Mouse (Mus musculus) MEL (cell line): ENCODE measurements around the gene Acvr1c. TPM values are rescaled to one million over a fixed set of nuclear protein-coding genes. Genes with fewer than 3 reads are reported as not detected.

Experiments used
- DNase-seq: peaks from one replicate; pipeline ENCODE4 v3.0.0; 2011; ENCODE audit warnings: low read depth, low spot score
- H3K27ac ChIP-seq: 2 replicates; pipeline ENCODE4 v1.5.1; 2012; ENCODE audit warnings: low read depth, mild to moderate bottlenecking, control low read depth, low read length, moderate library complexity; ENCODE audit not compliant: control insufficient read depth
- H3K27me3 ChIP-seq, 2 experiments: fragments of 150-350 bp in 1 of 2; sonication (generic) in 1 of 2; 2 replicates each; pipeline ENCODE4 v1.6.1; 2012; ENCODE audit warnings: low read length in 2 of 2, mild to moderate bottlenecking in 2 of 2, improper control_type of control experiment in 1 of 2, moderate library complexity in 1 of 2; ENCODE audit not compliant: insufficient read depth in 2 of 2, control insufficient read depth in 1 of 2
- H3K36me3 ChIP-seq, 2 experiments: 2 replicates each; pipeline ENCODE4 v1.6.1; 2012 to 2014; ENCODE audit warnings: low read length in 2 of 2, improper control_type of control experiment in 1 of 2, inconsistent platforms in 1 of 2, mild to moderate bottlenecking in 1 of 2; ENCODE audit not compliant: insufficient read depth in 2 of 2, control insufficient read depth in 1 of 2
- H3K4me1 ChIP-seq, 2 experiments: fragments of 150-350 bp in 1 of 2; sonication (generic) in 1 of 2; 2 replicates each; pipeline ENCODE4 v1.6.1; 2012; ENCODE audit warnings: low read length in 2 of 2, improper control_type of control experiment in 1 of 2, mild to moderate bottlenecking in 1 of 2; ENCODE audit not compliant: insufficient read depth in 2 of 2, control insufficient read depth in 1 of 2
- H3K4me3 ChIP-seq, 2 experiments: fragments of 150-350 bp in 1 of 2; sonication (generic) in 1 of 2; 2 replicates each; pipeline ENCODE4 v1.5.1; 2012; ENCODE audit warnings: low read depth in 2 of 2, low read length in 2 of 2, mild to moderate bottlenecking in 2 of 2, moderate library complexity in 2 of 2, control low read depth in 1 of 2, improper control_type of control experiment in 1 of 2; ENCODE audit not compliant: control insufficient read depth in 1 of 2, insufficient read depth in 1 of 2
- H3K79me2 ChIP-seq: 2 replicates; pipeline ENCODE4 v1.6.1; 2012; ENCODE audit warnings: mild to moderate bottlenecking, low read length, moderate library complexity; ENCODE audit not compliant: control insufficient read depth, poor library complexity, insufficient read depth
- H3K9ac ChIP-seq: 2 replicates; pipeline ENCODE4 v1.6.1; 2012; ENCODE audit warnings: low read depth, mild to moderate bottlenecking, control low read depth, low read length, moderate library complexity; ENCODE audit not compliant: control insufficient read depth, poor library complexity, severe bottlenecking
- H3K9me3 ChIP-seq: fragments of 150-350 bp; sonication (generic); replicated peaks from 2 replicates; pipeline ENCODE4 v1.6.1; 2012; ENCODE audit warnings: mild to moderate bottlenecking, low read length, improper control_type of control experiment, moderate library complexity; ENCODE audit not compliant: insufficient read depth
- CHD2 ChIP-seq: IDR thresholded peaks from 2 replicates; pipeline ENCODE4 v1.6.1; 2011; ENCODE audit warnings: low read length, improper control_type of control experiment
- ELF1 ChIP-seq: IDR thresholded peaks from 2 replicates; pipeline ENCODE4 v1.6.1; 2014; ENCODE audit warnings: low read depth, mild to moderate bottlenecking, inconsistent platforms, low read length, improper control_type of control experiment, moderate library complexity
- EP300 ChIP-seq, 2 experiments: IDR thresholded peaks; 2 replicates each; pipeline ENCODE4 v1.6.1; 2011; ENCODE audit warnings: improper control_type of control experiment in 2 of 2, low read length in 2 of 2, low read depth in 1 of 2, mild to moderate bottlenecking in 1 of 2
- GABPA ChIP-seq: IDR thresholded peaks from 2 replicates; pipeline ENCODE4 v1.6.1; 2012; ENCODE audit warnings: low read depth, mild to moderate bottlenecking, inconsistent platforms, low read length, improper control_type of control experiment, moderate library complexity
- GATA1 ChIP-seq: IDR thresholded peaks from 2 replicates; pipeline ENCODE4 v1.6.1; 2011; ENCODE audit warnings: low read depth, low read length, improper control_type of control experiment
- MYB ChIP-seq: IDR thresholded peaks from 2 replicates; pipeline ENCODE4 v1.6.1; 2011; ENCODE audit warnings: mild to moderate bottlenecking, low read depth, low read length, improper control_type of control experiment
- MYC ChIP-seq: IDR thresholded peaks from 2 replicates; pipeline ENCODE4 v1.6.1; 2011; ENCODE audit warnings: low read depth, mild to moderate bottlenecking, low read length, improper control_type of control experiment, moderate library complexity
- NELFE ChIP-seq: IDR thresholded peaks from 2 replicates; pipeline ENCODE4 v1.6.1; 2011; ENCODE audit warnings: low read depth, low read length, improper control_type of control experiment
- NRF1 ChIP-seq: IDR thresholded peaks from 2 replicates; pipeline ENCODE4 v1.6.1; 2014; ENCODE audit warnings: low read depth, mild to moderate bottlenecking, inconsistent platforms, low read length, improper control_type of control experiment, moderate library complexity; ENCODE audit not compliant: poor library complexity, insufficient read depth, severe bottlenecking
- POLR2A ChIP-seq, 2 experiments: IDR thresholded peaks; 2 replicates each; pipeline ENCODE4 v1.6.1; 2011 to 2012; ENCODE audit warnings: low read length in 2 of 2, mild to moderate bottlenecking in 2 of 2, control low read depth in 1 of 2, improper control_type of control experiment in 1 of 2, low read depth in 1 of 2, moderate library complexity in 1 of 2; ENCODE audit not compliant: control insufficient read depth in 1 of 2, insufficient read depth in 1 of 2, poor library complexity in 1 of 2
- RAD21 ChIP-seq: IDR thresholded peaks from 2 replicates; pipeline ENCODE4 v1.6.1; 2011; ENCODE audit warnings: mild to moderate bottlenecking, low read depth, low read length, improper control_type of control experiment
- RCOR1 ChIP-seq: IDR thresholded peaks from 2 replicates; pipeline ENCODE4 v1.6.1; 2012; ENCODE audit warnings: low read depth, mild to moderate bottlenecking, inconsistent platforms, low read length, improper control_type of control experiment
- UBTF ChIP-seq: IDR thresholded peaks from 2 replicates; pipeline ENCODE4 v1.6.1; 2012; ENCODE audit warnings: low read depth, mild to moderate bottlenecking, inconsistent platforms, low read length, improper control_type of control experiment, moderate library complexity, borderline replicate concordance; ENCODE audit not compliant: insufficient read depth
- USF2 ChIP-seq, 2 experiments: IDR thresholded peaks; 2 replicates each; pipeline ENCODE4 v1.6.1; 2011 to 2012; ENCODE audit warnings: improper control_type of control experiment in 2 of 2, low read length in 2 of 2, borderline replicate concordance in 1 of 2, inconsistent platforms in 1 of 2, low read depth in 1 of 2, mild to moderate bottlenecking in 1 of 2; ENCODE audit not compliant: insufficient read depth in 1 of 2
- ZNF384 ChIP-seq: IDR thresholded peaks from 2 replicates; pipeline ENCODE4 v1.6.1; 2012; ENCODE audit warnings: low read depth, mild to moderate bottlenecking, inconsistent platforms, low read length, improper control_type of control experiment
- polyA plus RNA-seq, 2 experiments: library from polyadenylated mRNA; stranded (reverse) in 1 of 2; unstranded in 1 of 2; fragments of >175 nt in 1 of 2; fragments of >200 nt in 1 of 2; gene quantifications; 2 replicates each; pipeline versions ENCODE4 v1.2.1 to v1.2.4; 2012; ENCODE audit warnings: low replicate concordance in 2 of 2, low read depth in 1 of 2; ENCODE audit not compliant: insufficient read length in 2 of 2, insufficient read depth in 1 of 2, missing spikeins in 1 of 2
- total RNA-seq: library from RNA; depleted of rRNA; stranded (reverse); fragments of 300-350 nt; gene quantifications from 2 replicates; pipeline ENCODE4 v1.2.3, GENCODE M21; 2012

Gene Acvr1c
- total and polyA plus RNA-seq, 3 experiments = not detected

- Histone ChIP-seq H3K9me3 (no peaks in the 10 kb centered on the region), H3K9ac (no peak overlapping the region), H3K79me2 (no peaks in the 10 kb centered on the region), H3K27ac (no peak overlapping the region), H3K27me3 (no peaks in the 10 kb centered on the region), H3K4me3 (no peak overlapping the region), H3K36me3 (no peaks in the 10 kb centered on the region), H3K4me1 (no peaks in the 10 kb centered on the region)
- no peak for DNase-seq
- TF ChIP-seq CHD2 (no peak), EP300 (IDR thresholded peaks at IDR 0.05; ENCODE audit: low read depth in 1 of 2, low read length in 2 of 2) (no peak), USF2 (IDR thresholded peaks at IDR 0.05; ENCODE audit: borderline replicate concordance in 1 of 2, insufficient read depth in 1 of 2, low read depth in 1 of 2, low read length in 2 of 2) (no peak), ELF1 (no peak), UBTF (no peak), RCOR1 (no peak), GATA1 (no peak), POLR2A (IDR thresholded peaks at IDR 0.05; ENCODE audit: control insufficient read depth in 1 of 2, insufficient read depth in 1 of 2, low read depth in 1 of 2, low read length in 2 of 2, poor library complexity in 1 of 2) (no peak), GABPA (no peak), MYB (no peak), ZNF384 (no peak)
Observed at GRCm38 (mm10) chr2:58289759-58290431, 67.8 kb downstream of the Acvr1c start.

- Histone ChIP-seq H3K4me1 (no peaks in the 10 kb centered on the region), H3K4me3 (no peak overlapping the region), H3K79me2 (no peaks in the 10 kb centered on the region), H3K36me3 (no peaks in the 10 kb centered on the region), H3K9me3 (no peaks in the 10 kb centered on the region), H3K27me3 (no peaks in the 10 kb centered on the region), H3K27ac (no peak overlapping the region), H3K9ac (no peak overlapping the region)
- no peak for TF ChIP-seq MYC
- TF ChIP-seq USF2 (IDR thresholded peaks at IDR 0.05; ENCODE audit: borderline replicate concordance in 1 of 2, insufficient read depth in 1 of 2, low read depth in 1 of 2, low read length in 2 of 2) = no peak
- no peak for TF ChIP-seq NRF1
- TF ChIP-seq MYB = no peak
- no peak for TF ChIP-seq UBTF
- no peak for TF ChIP-seq RAD21
- no peak for TF ChIP-seq NELFE
- no peak for TF ChIP-seq ELF1
- no peak for DNase-seq
Observed at GRCm38 (mm10) chr2:58289331-58289730, 68.4 kb downstream of the Acvr1c start.
